In the genomic region with DNA sequence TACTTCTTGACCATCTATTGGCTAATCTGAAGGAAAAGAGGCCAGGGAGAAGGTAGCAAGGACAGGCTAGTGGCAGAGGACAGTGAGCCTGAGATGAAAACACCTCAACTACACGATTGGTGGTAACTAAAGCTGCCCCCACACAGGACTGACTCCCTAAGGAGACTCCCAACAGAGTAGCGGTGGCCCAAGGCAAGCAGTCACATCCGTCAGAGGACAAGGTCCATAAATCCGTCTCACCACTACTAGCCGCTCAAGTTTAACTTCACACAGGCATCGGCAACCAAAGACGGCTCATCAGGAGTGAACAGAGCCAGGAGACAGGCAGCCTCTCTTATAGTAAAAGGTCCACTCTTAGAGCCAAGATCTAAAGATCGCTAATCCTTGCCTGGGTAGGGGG, we compare ENCODE assay signal across 26 mouse cellular contexts.
"Had no signal": no experiment of that assay in that cellular context is flagged by ENCODE, and none has a peak within 500 bp of the region (broad histone marks: within the 10 kb centered on the region; RNA-seq: fewer than 3 reads in every experiment).

No protein-coding gene starts in this region.

- H3K27ac ChIP-seq: gastrocnemius, adult 2 months; heart, embryonic 10.5 days; hindbrain, embryonic 10.5 days; hindbrain, embryonic 12.5 days; hindbrain, embryonic 14.5 days; intestine, embryonic 15.5 days; limb, embryonic 10.5 days; limb, embryonic 12.5 days; liver, embryonic 13.5 days; liver, embryonic 15.5 days had no signal

- H3K9me3 ChIP-seq: heart, embryonic 10.5 days; heart, embryonic 12.5 days; hindbrain, embryonic 10.5 days; hindbrain, embryonic 12.5 days; intestine, embryonic 15.5 days; limb, embryonic 10.5 days; limb, embryonic 12.5 days; liver, embryonic 13.5 days; liver, embryonic 15.5 days had no signal

- ATAC-seq: forebrain, embryonic 16.5 days; hindbrain, embryonic 16.5 days; inflammation-experienced regulatory T-cells, adult 6 months; intestine, embryonic 15.5 days; intestine, postnatal 0 days had no signal

- H3K4me3 ChIP-seq: gastrocnemius, adult 2 months; heart, embryonic 10.5 days; heart, embryonic 12.5 days; hindbrain, embryonic 10.5 days; hindbrain, embryonic 12.5 days; intestine, embryonic 15.5 days; left cerebral cortex, adult 2 months; limb, embryonic 10.5 days; limb, embryonic 12.5 days; liver, embryonic 13.5 days; liver, embryonic 15.5 days had no signal

- H3K4me1 ChIP-seq: heart, embryonic 10.5 days; heart, embryonic 12.5 days; hindbrain, embryonic 10.5 days; hindbrain, embryonic 12.5 days; intestine, embryonic 15.5 days; limb, embryonic 10.5 days; limb, embryonic 12.5 days had no signal

- DNase-seq: gastrocnemius, adult 2 months; gastrocnemius, postnatal 10 days; gastrocnemius, postnatal 25 days; heart, adult 18-20 months; heart, postnatal 10 days; heart, postnatal 4 days; kidney, postnatal 10 days; kidney, postnatal 4 days; layer of hippocampus, adult 9-11 months; liver; liver, embryonic 13.5 days had no signal

- H3K4me2 ChIP-seq: heart, embryonic 12.5 days; hindbrain, embryonic 12.5 days; hindbrain, embryonic 14.5 days; intestine, embryonic 15.5 days; limb, embryonic 12.5 days; liver, embryonic 11.5 days; liver, embryonic 13.5 days; liver, embryonic 15.5 days had no signal

- H3K9ac ChIP-seq: heart, embryonic 12.5 days; hindbrain, embryonic 12.5 days; hindbrain, embryonic 14.5 days; intestine, embryonic 15.5 days; limb, embryonic 12.5 days; liver, embryonic 13.5 days; liver, embryonic 15.5 days had no signal

- H3K27me3 ChIP-seq: heart, embryonic 12.5 days; hindbrain, embryonic 12.5 days; intestine, embryonic 15.5 days; limb, embryonic 12.5 days; liver, embryonic 13.5 days; liver, embryonic 15.5 days had no signal
